Comparison of ENCODE assay signal across 11 mouse cellular contexts in genomic region chr11:118091002-118091670, GRCm38 (mm10). TPM values are rescaled to one million over a fixed set of nuclear protein-coding genes. Genes with fewer than 3 reads are reported as not detected.
A peak's percentile ranks its signal among the peaks of the same experiment; 100 is the strongest.
DNase-seq lines count a peak whose midpoint lies in the region; TF ChIP-seq lines count a peak whose summit lies in the region.
"Had no signal": no experiment of that assay in that cellular context is flagged by ENCODE, and none has a peak within 500 bp of the region (broad histone marks: within the 10 kb centered on the region; RNA-seq: fewer than 3 reads in every experiment).

No protein-coding gene starts in this region.

- DNase-seq in layer of hippocampus, adult 2 months (ENCODE audit: low spot score in 2 of 2), result no peak
- DNase-seq in layer of hippocampus, postnatal 14 days (ENCODE audit: low spot score in 2 of 2), result no peak
- DNase-seq in A20 (ENCODE audit: low read depth, low spot score), result peak; percentile 38
- DNase-seq in ES-E14 (ENCODE audit: low read depth, low spot score), result peak; percentile 74
- peak; percentile 78 for DNase-seq in induced T-regulatory cell, adult 2 months (ENCODE audit: low read depth)
- no peak for DNase-seq in yolk sac, embryonic 10.5 days (ENCODE audit: low spot score)
- DNase-seq in urinary bladder, postnatal 25 days (ENCODE audit: low spot score), result no peak
- no peak for DNase-seq in left cerebral cortex, postnatal 10 days (ENCODE audit: extremely low spot score in 1 of 2, low spot score in 2 of 2)
- DNase-seq: adrenal gland, postnatal 25 days had no signal

- in situ Hi-C loops in ES-E14 (cut with MboI; ENCODE audit: low sequenced_read_pairs in 2 of 2, unreplicated experiment in 2 of 2), result no loop called here

- H3K4me3 ChIP-seq in layer of hippocampus, adult 2 months, result no peak overlapping the region
- H3K4me3 ChIP-seq in ES-E14 (ENCODE audit: insufficient read depth in 1 of 2, low read depth in 1 of 2, low read length in 2 of 2, poor library complexity in 1 of 2, severe bottlenecking in 1 of 2), result peak overlapping the region; percentile 31 to 40; a peak in 3 of 4 replicates
- H3K4me3 ChIP-seq: embryonic facial prominence, embryonic 13.5 days; limb, embryonic 15.5 days had no signal

- TF ChIP-seq CTCF in layer of hippocampus, adult 2 months (conservative IDR thresholded peaks at IDR 0.05), result peak; percentile 64

- intact Hi-C loops in left cerebral cortex, postnatal 10 days (cut with DNase I), result loop anchor here (5.0 kb wide), 1 partner anchor 126 kb away; no protein-coding TSS in a partner anchor

- H3K36me3 ChIP-seq in ES-E14 (ENCODE audit: control insufficient read depth, insufficient read depth, low read length, poor library complexity, severe bottlenecking), result no peaks in the 10 kb centered on the region
- H3K36me3 ChIP-seq: embryonic facial prominence, embryonic 13.5 days; limb, embryonic 15.5 days had no signal

- no peak overlapping the region for H3K27ac ChIP-seq in layer of hippocampus, adult 2 months
- H3K27ac ChIP-seq in ES-E14 (ENCODE audit: insufficient read depth, low read depth, low read length, poor library complexity, severe bottlenecking), result no peak overlapping the region
- H3K27ac ChIP-seq: embryonic facial prominence, embryonic 13.5 days; limb, embryonic 15.5 days had no signal

- peaks cover 2 to 28% of the 10 kb centered on the region in 2 experiments; a peak in 2 of 4 replicates for H3K4me1 ChIP-seq in ES-E14 (ENCODE audit: control insufficient read depth in 2 of 2, insufficient read depth in 2 of 2, low read length in 2 of 2, poor library complexity in 1 of 2)
- H3K4me1 ChIP-seq: embryonic facial prominence, embryonic 13.5 days; limb, embryonic 15.5 days had no signal

- no peaks in the 10 kb centered on the region for H3K9me3 ChIP-seq in ES-E14 (ENCODE audit: control insufficient read depth, insufficient read depth, low read depth, low read length)
- H3K9me3 ChIP-seq: limb, embryonic 15.5 days had no signal

- H3K9ac ChIP-seq in ES-E14 (ENCODE audit: insufficient read depth, low read depth, low read length, poor library complexity, severe bottlenecking), result peak overlapping the region; percentile 20
- H3K9ac ChIP-seq: embryonic facial prominence, embryonic 13.5 days; limb, embryonic 15.5 days had no signal

TF ChIP-seq in ES-E14, 5 proteins besides CTCF, POLR2A, EP300 and RAD21:
- TF ChIP-seq ZC3H11A (IDR thresholded peaks at IDR 0.05; ENCODE audit: borderline replicate concordance, low read depth, low read length) (peak; percentile 66; the same call in 1 of the 2 replicates), MAFK (IDR thresholded peaks at IDR 0.05; ENCODE audit: insufficient read depth, low read depth, low read length) (no peak)

RNA-seq across cellular contexts. Expression of gene Dnah17, which starts 39.3 kb away (rescaled TPM):
- under 1 TPM; 0.07 to 0.15 TPM for total RNA-seq in layer of hippocampus, adult 2 months (2021)
- under 1 TPM; 0.05 to 0.36 TPM for total RNA-seq in layer of hippocampus, postnatal 14 days (2021)
- total RNA-seq in ES-E14 (2012; rRNA removed), result 0.40 and 1.0 TPM in 2 replicates
- total RNA-seq in left cerebral cortex, postnatal 10 days (2021), result under 1 TPM; 0.02 to 0.08 TPM

Comparison
In these comparisons a context has a peak if more than half of its experiments do, and no peak if none do; other contexts are left out.
1. DNase-seq: peak in A20 (single experiment), ES-E14 (single experiment) and induced T-regulatory cell, adult 2 months (single experiment); none in layer of hippocampus, adult 2 months (0 of 2), layer of hippocampus, postnatal 14 days (0 of 2), yolk sac, embryonic 10.5 days (single experiment), urinary bladder, postnatal 25 days (single experiment) and left cerebral cortex, postnatal 10 days (0 of 2).